Mouse (Mus musculus): ENCODE results near the gene Ppp4r2. TPM values are rescaled to one million over a fixed set of nuclear protein-coding genes. Genes with fewer than 3 reads are reported as not detected.

The Ppp4r2 gene
- polyA plus RNA-seq (2012; rRNA removed): 32.0 and 33.6 TPM in 2 replicates

GRCm38 (mm10) chr6:100833355-100833754 lies at the start of gene Ppp4r2:
Ppp4r2 (plus strand) TSS chr6:100833622.
- Histone ChIP-seq H3K4me1 (ENCODE audit: control insufficient read depth, insufficient read depth, low read length) (peaks cover 7% of the 10 kb centered on the region; the same call in 1 of the 2 replicates), H3K27ac (ENCODE audit: insufficient read depth, low read length) (peak within 1 kb of the TSS; percentile 26), H3K27me3 (ENCODE audit: control insufficient read depth, insufficient read depth, low read length) (no peaks in the 10 kb centered on the region), H3K4me3 (replicated peaks; ENCODE audit: insufficient read depth, low read depth, low read length) (peak within 1 kb of the TSS; percentile 73)
- under 1% methylated on average over 50 of the region's 50 CpGs for WGBS
- DNase-seq: peak; percentile 91 to 92
- TF ChIP-seq POLR2A (IDR thresholded peaks at IDR 0.05; ENCODE audit: borderline replicate concordance, insufficient read depth, low read length) (0 out of 2 replicates have a peak, but pooled peaks have one; percentile 43), CTCF (IDR thresholded peaks at IDR 0.05; ENCODE audit: borderline replicate concordance, insufficient read depth, low read depth, low read length) (no peak)

- 88% methylated on average over 1 of the region's 1 CpGs for WGBS
- Histone ChIP-seq H3K27me3 (ENCODE audit: control insufficient read depth, insufficient read depth, low read length) (no peaks in the 10 kb centered on the region), H3K27ac (ENCODE audit: insufficient read depth, low read length) (no peak overlapping the region), H3K4me1 (ENCODE audit: control insufficient read depth, insufficient read depth, low read length) (no peaks in the 10 kb centered on the region), H3K4me3 (replicated peaks; ENCODE audit: insufficient read depth, low read depth, low read length) (no peak overlapping the region)
- DNase-seq: no peak
- no peak for TF ChIP-seq CTCF (IDR thresholded peaks at IDR 0.05; ENCODE audit: borderline replicate concordance, insufficient read depth, low read depth, low read length)
- TF ChIP-seq POLR2A (IDR thresholded peaks at IDR 0.05; ENCODE audit: borderline replicate concordance, insufficient read depth, low read length): no peak
Observed at GRCm38 (mm10) chr6:100787726-100788125, 45.7 kb upstream of the Ppp4r2 start.

- DNase-seq: no peak
- no peak for TF ChIP-seq POLR2A (IDR thresholded peaks at IDR 0.05; ENCODE audit: borderline replicate concordance, insufficient read depth, low read length)
- no peak for TF ChIP-seq CTCF (IDR thresholded peaks at IDR 0.05; ENCODE audit: borderline replicate concordance, insufficient read depth, low read depth, low read length)
- 43% methylated on average over 1 of the region's 1 CpGs for WGBS
- no peak overlapping the region for H3K27ac ChIP-seq (ENCODE audit: insufficient read depth, low read length)
- no peaks in the 10 kb centered on the region for H3K27me3 ChIP-seq (ENCODE audit: control insufficient read depth, insufficient read depth, low read length)
- no peaks in the 10 kb centered on the region for H3K4me1 ChIP-seq (ENCODE audit: control insufficient read depth, insufficient read depth, low read length)
- H3K4me3 ChIP-seq (replicated peaks; ENCODE audit: insufficient read depth, low read depth, low read length): no peak overlapping the region
Observed at GRCm38 (mm10) chr6:100789161-100789560, 44.3 kb upstream of the Ppp4r2 start.

- no peaks in the 10 kb centered on the region for H3K4me1 ChIP-seq (ENCODE audit: control insufficient read depth, insufficient read depth, low read length)
- no peak for DNase-seq
- 65% methylated on average over 3 of the region's 3 CpGs for WGBS
- no peak overlapping the region for H3K4me3 ChIP-seq (replicated peaks; ENCODE audit: insufficient read depth, low read depth, low read length)
- no peak overlapping the region for H3K27ac ChIP-seq (ENCODE audit: insufficient read depth, low read length)
- TF ChIP-seq POLR2A (IDR thresholded peaks at IDR 0.05; ENCODE audit: borderline replicate concordance, insufficient read depth, low read length): no peak
- no peak for TF ChIP-seq CTCF (IDR thresholded peaks at IDR 0.05; ENCODE audit: borderline replicate concordance, insufficient read depth, low read depth, low read length)
- no peaks in the 10 kb centered on the region for H3K27me3 ChIP-seq (ENCODE audit: control insufficient read depth, insufficient read depth, low read length)
Observed at GRCm38 (mm10) chr6:100792055-100792659, 41.3 kb upstream of the Ppp4r2 start.

GRCm38 (mm10) chr6:100792973-100793769 lies 40.3 kb upstream of the Ppp4r2 start:
- 30% methylated on average over 14 of the region's 14 CpGs for WGBS
- TF ChIP-seq POLR2A (IDR thresholded peaks at IDR 0.05; ENCODE audit: borderline replicate concordance, insufficient read depth, low read length) (no peak), CTCF (IDR thresholded peaks at IDR 0.05; ENCODE audit: borderline replicate concordance, insufficient read depth, low read depth, low read length) (no peak)
- no peak for DNase-seq
- Histone ChIP-seq H3K27me3 (ENCODE audit: control insufficient read depth, insufficient read depth, low read length) (no peaks in the 10 kb centered on the region), H3K27ac (ENCODE audit: insufficient read depth, low read length) (no peak overlapping the region), H3K4me1 (ENCODE audit: control insufficient read depth, insufficient read depth, low read length) (no peaks in the 10 kb centered on the region), H3K4me3 (replicated peaks; ENCODE audit: insufficient read depth, low read depth, low read length) (no peak overlapping the region)

GRCm38 (mm10) chr6:100795797-100796196 lies 37.6 kb upstream of the Ppp4r2 start:
- Histone ChIP-seq H3K4me1 (ENCODE audit: control insufficient read depth, insufficient read depth, low read length) (no peaks in the 10 kb centered on the region; the same call in 1 of the 2 replicates), H3K27ac (ENCODE audit: insufficient read depth, low read length) (no peak overlapping the region), H3K27me3 (ENCODE audit: control insufficient read depth, insufficient read depth, low read length) (no peaks in the 10 kb centered on the region), H3K4me3 (replicated peaks; ENCODE audit: insufficient read depth, low read depth, low read length) (no peak overlapping the region)
- TF ChIP-seq CTCF (IDR thresholded peaks at IDR 0.05; ENCODE audit: borderline replicate concordance, insufficient read depth, low read depth, low read length) (no peak), POLR2A (IDR thresholded peaks at IDR 0.05; ENCODE audit: borderline replicate concordance, insufficient read depth, low read length) (no peak)
- DNase-seq: no peak
- WGBS: 49% methylated on average over 6 of the region's 6 CpGs

GRCm38 (mm10) chr6:100799290-100799689 lies 34.1 kb upstream of the Ppp4r2 start:
- 85% methylated on average over 6 of the region's 6 CpGs for WGBS
- Histone ChIP-seq H3K4me1 (ENCODE audit: control insufficient read depth, insufficient read depth, low read length) (peaks cover 7% of the 10 kb centered on the region; the same call in 1 of the 2 replicates), H3K27ac (ENCODE audit: insufficient read depth, low read length) (no peak overlapping the region), H3K27me3 (ENCODE audit: control insufficient read depth, insufficient read depth, low read length) (no peaks in the 10 kb centered on the region), H3K4me3 (replicated peaks; ENCODE audit: insufficient read depth, low read depth, low read length) (no peak overlapping the region)
- no peak for TF ChIP-seq CTCF (IDR thresholded peaks at IDR 0.05; ENCODE audit: borderline replicate concordance, insufficient read depth, low read depth, low read length)
- TF ChIP-seq POLR2A (IDR thresholded peaks at IDR 0.05; ENCODE audit: borderline replicate concordance, insufficient read depth, low read length): no peak
- DNase-seq: no peak

Measured in cerebellum, adult 2 months (tissue).